Mouse (Mus musculus) kidney, adult 2 months (tissue): ENCODE measurements at regions not wholly inside any gene's neighbourhood (a gene's known extent, or its start where the extent isn't known, plus 50 kb on each side); places are given as distances from the start of the nearest gene placed in this dataset.
"Not testable (repeated sequence)": the region's sequence is repeated elsewhere in the genome, so short reads cannot be mapped to it uniquely, and the experiment has no call there.

Source experiments
- DNase-seq: peaks from one replicate; pipeline ENCODE4 v3.0.0; 2021
- H3K27ac ChIP-seq: fragments of 200-500 bp; 2 replicates; pipeline ENCODE4 v1.5.1; 2012; ENCODE audit warnings: low read depth, low read length, control low read depth, inconsistent platforms; ENCODE audit not compliant: insufficient read depth
- H3K27me3 ChIP-seq: fragments of 200-500 bp; replicated peaks from 2 replicates; pipeline ENCODE4 v1.6.1; 2012; ENCODE audit warnings: mild to moderate bottlenecking, moderate library complexity, low read length, inconsistent platforms; ENCODE audit not compliant: control insufficient read depth, insufficient read depth
- H3K36me3 ChIP-seq: fragments of 200-500 bp; 2 replicates; pipeline ENCODE4 v1.6.1; 2012; ENCODE audit warnings: mild to moderate bottlenecking, moderate library complexity, low read length, inconsistent platforms; ENCODE audit not compliant: control insufficient read depth, insufficient read depth
- H3K4me1 ChIP-seq: fragments of 200-500 bp; 2 replicates; pipeline ENCODE4 v1.6.1; 2011; ENCODE audit warnings: low read length; ENCODE audit not compliant: control insufficient read depth, insufficient read depth
- H3K4me3 ChIP-seq: fragments of 200-500 bp; 2 replicates; pipeline ENCODE4 v1.5.1; 2011; ENCODE audit warnings: mild to moderate bottlenecking, low read depth, low read length, control low read depth; ENCODE audit not compliant: insufficient read depth
- CTCF ChIP-seq: fragments of 200-500 bp; conservative IDR thresholded peaks from 2 replicates; pipeline ENCODE4 v1.5.1; 2011; ENCODE audit warnings: low read depth, mild to moderate bottlenecking, control low read depth, low read length, moderate library complexity, mixed read lengths; ENCODE audit not compliant: insufficient read depth, insufficient read length
- POLR2A ChIP-seq: fragments of 200-500 bp; IDR thresholded peaks from one replicate; pipeline ENCODE4 v1.6.1; 2011; ENCODE audit warnings: low read depth, low read length, control low read depth
- WGBS: fragments of 180-500 bp; shearing (Covaris S2); methylation state at CpG from one replicate; pipeline ENCODE4 v1.1.7; 2018; 5-methylcytosine and 5-hydroxymethylcytosine counted together

- Histone ChIP-seq H3K27me3 (no peaks in the 10 kb centered on the region), H3K36me3 (no peaks in the 10 kb centered on the region), H3K4me3 (no peak overlapping the region), H3K27ac (peak overlapping the region; percentile 66; the same call in 1 of the 2 replicates), H3K4me1 (peaks cover 5% of the 10 kb centered on the region; the same call in 1 of the 2 replicates)
- no peak for TF ChIP-seq CTCF
- TF ChIP-seq POLR2A = no peak
- 80% methylated on average over 1 of the region's 1 CpGs for WGBS
- DNase-seq = peak; percentile 35
Observed at GRCm38 (mm10) chr15:62257110-62257667, 1334.4 kb upstream of the A1bg start.

- no peak overlapping the region for H3K27ac ChIP-seq
- no peaks in the 10 kb centered on the region for H3K27me3 ChIP-seq
- peaks cover 5% of the 10 kb centered on the region; the same call in 1 of the 2 replicates for H3K4me1 ChIP-seq
- peak; percentile 65 for DNase-seq
- WGBS = 72% methylated on average over 5 of the region's 5 CpGs
- H3K36me3 ChIP-seq = no peaks in the 10 kb centered on the region
- H3K4me3 ChIP-seq = no peak overlapping the region
- TF ChIP-seq POLR2A (no peak), CTCF (no peak)
Observed at GRCm38 (mm10) chr15:62255571-62255970, 1332.8 kb upstream of the A1bg start.

- Histone ChIP-seq H3K4me1 (peaks cover 5% of the 10 kb centered on the region; the same call in 1 of the 2 replicates), H3K27ac (no peak overlapping the region), H3K27me3 (no peaks in the 10 kb centered on the region), H3K36me3 (no peaks in the 10 kb centered on the region), H3K4me3 (no peak overlapping the region)
- no peak for DNase-seq
- TF ChIP-seq CTCF (no peak), POLR2A (no peak)
- WGBS = 82% methylated on average over 4 of the region's 4 CpGs
Observed at GRCm38 (mm10) chr15:62253724-62254123, 1330.9 kb upstream of the A1bg start.

GRCm38 (mm10) chr15:62252078-62252833, 1329.4 kb upstream of the A1bg start:
- not testable (repeated sequence) for H3K27me3 ChIP-seq, H3K4me1 ChIP-seq, DNase-seq, H3K27ac ChIP-seq, H3K36me3 ChIP-seq, H3K4me3 ChIP-seq
- 74% methylated on average over 2 of the region's 2 CpGs for WGBS

DNA sequence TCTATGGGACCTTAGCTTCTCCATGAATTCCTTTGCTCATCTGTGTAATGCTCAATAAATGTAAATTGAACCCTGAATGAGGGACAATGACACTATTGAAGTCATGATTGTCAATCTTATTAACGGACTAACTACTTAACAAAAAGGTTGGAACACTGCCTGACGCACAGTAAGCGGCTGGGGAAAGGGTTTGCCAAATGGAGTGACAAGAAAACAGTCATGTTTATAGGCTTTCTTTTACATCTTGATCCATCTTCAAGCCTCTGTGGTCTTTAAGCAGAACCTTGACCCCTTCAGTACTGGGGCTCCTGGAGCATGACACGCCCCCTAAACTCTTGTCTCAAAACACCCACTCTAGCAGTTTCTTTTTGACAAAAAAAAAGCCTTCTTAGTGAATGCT, 1326.6 kb upstream of the A1bg start:
- Histone ChIP-seq H3K27ac (no peak overlapping the region), H3K4me3 (no peak overlapping the region), H3K36me3 (no peaks in the 10 kb centered on the region), H3K4me1 (no peaks in the 10 kb centered on the region), H3K27me3 (no peaks in the 10 kb centered on the region)
- TF ChIP-seq POLR2A (no peak), CTCF (no peak)
- DNase-seq = no peak
- 91% methylated on average over 4 of the region's 4 CpGs for WGBS

- TF ChIP-seq POLR2A = no peak
Observed at GRCm38 (mm10) chr15:62246561-62247079, 1323.8 kb upstream of the A1bg start.

DNA sequence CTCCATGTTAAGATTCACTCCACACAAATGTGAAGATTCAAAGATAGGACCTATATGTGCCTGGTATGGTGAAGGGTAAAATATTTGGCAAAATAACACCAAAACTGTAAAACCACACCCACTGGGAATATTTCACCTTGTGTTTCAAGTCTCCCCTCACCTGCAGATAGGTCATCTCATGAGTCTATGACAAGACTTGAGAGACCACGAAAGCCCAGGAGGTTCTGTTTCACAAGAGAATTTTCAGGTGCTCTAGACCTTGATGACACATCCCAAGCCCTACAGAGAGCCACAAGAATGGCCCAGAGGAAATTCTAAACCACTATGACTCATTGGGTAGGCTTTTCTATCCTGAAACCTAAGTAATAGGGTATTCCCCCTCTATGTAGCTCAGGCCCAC, 1322.4 kb upstream of the A1bg start:
- TF ChIP-seq POLR2A = no peak
- no peak for TF ChIP-seq CTCF
- 97% methylated on average over 1 of the region's 1 CpGs for WGBS
- no peaks in the 10 kb centered on the region for H3K27me3 ChIP-seq
- H3K27ac ChIP-seq = no peak overlapping the region
- no peaks in the 10 kb centered on the region for H3K4me1 ChIP-seq
- H3K4me3 ChIP-seq = no peak overlapping the region
- H3K36me3 ChIP-seq = no peaks in the 10 kb centered on the region
- no peak for DNase-seq

More at GRCm38 (mm10) chr15:62246561-62247079, 1323.8 kb upstream of the A1bg start:
- Histone ChIP-seq H3K36me3 (no peaks in the 10 kb centered on the region), H3K27ac (no peak overlapping the region), H3K27me3 (no peaks in the 10 kb centered on the region), H3K4me1 (no peaks in the 10 kb centered on the region), H3K4me3 (no peak overlapping the region)
- DNase-seq = no peak
- 94% methylated on average over 4 of the region's 4 CpGs for WGBS

- over 99% methylated on average over 3 of the region's 3 CpGs for WGBS
- DNase-seq = no peak
- Histone ChIP-seq H3K36me3 (no peaks in the 10 kb centered on the region), H3K27ac (no peak overlapping the region), H3K4me3 (no peak overlapping the region), H3K4me1 (no peaks in the 10 kb centered on the region), H3K27me3 (no peaks in the 10 kb centered on the region)
- TF ChIP-seq POLR2A = no peak
- no peak for TF ChIP-seq CTCF
Observed at GRCm38 (mm10) chr15:62244819-62245218, 1322.0 kb upstream of the A1bg start.
